Mouse (Mus musculus): ENCODE results near the gene Urgcp. TPM values are rescaled to one million over a fixed set of nuclear protein-coding genes. Genes with fewer than 3 reads are reported as not detected.

The Urgcp gene
- 10 to 100 TPM; 34.1 to 36.1 TPM for total RNA-seq (2023)

DNA sequence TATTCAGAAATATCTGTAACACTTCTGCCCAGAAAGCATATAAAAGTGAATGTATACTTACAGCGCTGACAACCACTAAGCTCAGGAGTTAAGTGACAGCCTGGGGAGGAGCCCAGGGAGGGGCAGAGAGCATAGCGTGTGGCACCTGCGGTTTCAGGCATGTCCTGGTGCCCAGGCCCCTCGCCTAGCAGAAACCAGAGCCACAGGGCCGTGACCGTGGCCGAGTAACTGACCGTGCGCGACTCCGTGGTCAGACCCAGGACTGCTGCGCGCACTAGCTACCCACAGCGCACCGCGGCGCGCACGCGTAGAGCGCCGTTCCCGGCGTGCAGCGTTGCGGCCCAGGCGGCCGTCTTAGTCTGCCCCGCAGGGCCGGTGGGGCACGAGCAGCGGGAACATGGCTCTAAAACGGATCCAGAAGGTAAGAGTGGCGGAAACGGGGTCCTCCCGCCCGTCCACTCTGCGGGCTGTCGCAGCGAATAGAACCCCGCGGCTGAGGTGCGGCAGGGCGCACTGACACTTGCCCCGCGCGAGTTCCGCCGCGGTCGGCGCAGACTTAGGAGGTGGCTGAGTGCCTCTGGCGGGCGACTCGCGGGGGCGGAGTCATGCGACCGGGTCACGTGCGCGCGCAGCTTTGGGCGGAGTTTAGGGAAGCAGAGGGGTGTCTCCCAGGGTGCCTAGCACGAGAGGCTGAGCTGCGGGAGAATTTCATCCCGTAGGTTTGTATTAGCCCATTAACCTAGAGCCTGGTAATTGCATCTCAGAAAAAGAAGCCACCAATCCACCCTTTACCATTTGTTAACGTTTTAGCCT is at the start of gene Urgcp:
TSS of gene Urgcp (minus strand) at position 557 of the 813 bp plus-strand sequence.

DNA sequence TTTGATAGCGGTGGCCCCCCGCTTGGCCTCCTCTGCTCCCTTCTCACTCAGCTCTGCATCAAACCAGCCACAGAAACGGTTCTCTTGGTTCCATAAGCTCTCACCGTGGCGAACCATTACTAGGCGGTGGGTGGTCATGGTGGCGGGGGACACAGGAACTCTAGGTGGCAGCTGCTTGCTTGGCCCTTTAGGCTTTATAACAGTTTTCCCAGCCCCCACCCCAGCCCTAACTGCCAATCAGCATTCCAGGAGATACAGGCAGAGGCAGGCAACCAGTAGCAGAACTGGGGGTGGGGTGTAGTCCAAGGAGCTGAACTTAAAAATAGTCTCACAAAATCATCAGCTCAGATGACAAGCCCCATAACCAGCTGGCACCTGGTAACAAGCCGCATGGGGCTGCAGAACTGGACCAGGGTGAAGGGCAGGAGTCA is 41.4 kb upstream of the Urgcp start, which contains the start of gene Pgam2:
TSS of gene Pgam2 (minus strand) at position 183 of the 431 bp plus-strand sequence.

DNA sequence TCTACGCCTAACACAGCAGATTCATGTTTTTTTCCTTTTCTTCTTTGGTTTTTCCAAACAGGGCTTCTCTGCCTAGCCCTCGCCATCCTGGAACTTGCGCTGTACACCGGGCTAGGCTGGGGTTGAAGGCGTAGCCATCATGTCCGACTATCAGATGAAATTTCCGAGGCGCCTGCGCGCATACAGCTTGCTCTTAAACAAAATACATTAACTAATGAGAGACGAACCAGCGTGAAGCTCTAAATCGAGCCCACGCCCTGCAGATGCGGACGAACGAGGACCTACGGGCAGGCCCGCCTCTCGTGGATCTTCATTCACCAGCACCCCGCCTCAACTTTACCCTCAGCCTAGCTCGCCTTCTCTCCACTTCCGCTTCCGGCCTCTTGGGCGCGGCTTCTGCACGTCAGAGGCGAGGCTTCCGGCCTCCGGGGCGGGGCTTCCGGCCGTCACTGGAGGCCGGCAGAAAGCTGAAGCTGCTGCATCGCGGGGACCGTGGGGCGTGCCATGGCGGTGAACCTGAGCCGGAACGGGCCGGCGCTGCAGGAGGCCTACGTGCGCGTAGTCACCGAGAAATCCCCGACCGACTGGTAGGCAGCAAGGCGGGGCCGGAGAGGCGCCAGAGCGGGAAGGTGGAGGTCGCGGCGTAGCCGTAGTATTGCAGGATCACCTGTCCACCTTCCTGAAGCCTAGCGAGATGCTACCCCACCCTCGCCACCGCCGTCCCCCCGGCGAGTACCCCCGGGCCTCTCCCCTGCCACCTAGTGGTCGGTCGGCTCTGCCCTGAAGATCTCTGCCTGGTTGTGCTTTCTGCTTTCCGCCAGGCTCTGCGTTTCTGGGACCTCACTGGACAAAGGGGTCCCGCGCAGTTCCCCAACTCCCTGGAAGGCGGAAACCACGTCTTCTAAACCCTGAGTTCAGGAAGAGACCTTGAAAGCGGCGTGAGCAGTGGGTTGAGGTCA is 26.2 kb upstream of the Urgcp start, which contains the start of gene Dbnl:
TSS of gene Dbnl (plus strand) at position 433 of the 959 bp plus-strand sequence.

DNA sequence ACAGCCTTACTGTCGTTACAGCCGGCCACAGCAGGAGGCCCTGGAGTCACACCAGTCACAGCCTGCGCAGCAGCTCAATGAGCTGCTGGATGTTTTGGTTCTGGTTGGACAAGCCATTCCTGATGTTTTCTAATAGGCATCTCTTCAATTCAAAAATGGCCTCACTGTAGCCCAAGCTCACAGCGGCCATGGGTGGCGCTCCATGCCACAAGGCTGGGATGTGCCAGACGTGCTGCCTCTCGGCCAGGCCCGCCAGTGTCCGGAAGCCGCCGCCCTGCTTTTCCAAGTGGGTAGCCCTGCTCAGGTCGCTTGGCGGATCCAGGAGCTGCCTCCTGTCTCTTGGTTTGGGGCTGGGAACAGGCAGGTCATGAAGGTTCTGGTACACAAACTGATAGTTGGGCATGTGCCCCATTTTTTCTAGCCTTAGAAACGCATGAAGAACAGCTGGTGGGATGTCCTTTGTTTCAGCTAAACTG is 46.5 kb downstream of the Urgcp start, which contains the start of gene Mrps24:
TSS of gene Mrps24 (minus strand) at position 51 of the 476 bp plus-strand sequence.

Other genes starting within 250 kb of the Urgcp start
- 100 to 1,000 TPM in 1 of 2 experiments, 10 to 100 TPM in 1; 96.2 to 103 TPM for gene Xbp1, start 241.7 kb downstream of the Urgcp start, total RNA-seq (2023)
- 10 to 100 TPM; 40.4 to 49.0 TPM for gene Ccdc117, start 220.2 kb downstream of the Urgcp start, total RNA-seq (2023)
- gene Ankrd36, start 192.7 kb downstream of the Urgcp start, total RNA-seq (2023): not detected
- 10 to 100 TPM; 69.3 to 82.0 TPM for gene Mrps24, start 46.7 kb downstream of the Urgcp start, total RNA-seq (2023)
- 100 to 1,000 TPM; 120 to 126 TPM for gene Dbnl, start 26.1 kb upstream of the Urgcp start, total RNA-seq (2023)
- gene Pgam2, start 41.4 kb upstream of the Urgcp start, total RNA-seq (2023): not detected
- 10 to 100 TPM; 45.5 to 48.2 TPM for gene Polm, start 75.6 kb upstream of the Urgcp start, total RNA-seq (2023)
- under 1 TPM; 0.44 to 0.83 TPM for gene Aebp1, start 99.6 kb upstream of the Urgcp start, total RNA-seq (2023)
- 10 to 100 TPM; 68.3 to 69.3 TPM for gene Pold2, start 115.9 kb upstream of the Urgcp start, total RNA-seq (2023)
- gene Myl7, start 136.4 kb upstream of the Urgcp start, total RNA-seq (2023): not detected
- gene Gck, start 187.7 kb upstream of the Urgcp start, total RNA-seq (2023): not detected
- 10 to 100 TPM; 62.6 to 72.1 TPM for gene Ykt6, start 193.3 kb upstream of the Urgcp start, total RNA-seq (2023)

All from T-cell, adult 66 days (primary cell).